Mouse (Mus musculus) embryonic facial prominence, embryonic 10.5 days (tissue): Measurements from ENCODE around the gene Samd5. TPM values are rescaled to one million over a fixed set of nuclear protein-coding genes. Genes with fewer than 3 reads are reported as not detected.
A peak's percentile ranks its signal among the peaks of the same experiment; 100 is the strongest.

Experiments used
- DNase-seq: peaks from one replicate; pipeline ENCODE4 v3.0.0-alpha.2; 2017; ENCODE audit warnings: low spot score
- H3K27ac ChIP-seq: fragments of 300-500 bp; sonication (generic); replicated peaks from 2 replicates; pipeline ENCODE4 v1.5.1; 2016; ENCODE audit warnings: mild to moderate bottlenecking
- H3K27me3 ChIP-seq: fragments of 300-500 bp; sonication (generic); replicated peaks from 2 replicates; pipeline ENCODE4 v1.6.1; 2016; ENCODE audit warnings: low read depth, mild to moderate bottlenecking; ENCODE audit not compliant: poor library complexity, severe bottlenecking
- H3K36me3 ChIP-seq: fragments of 300-500 bp; sonication (generic); replicated peaks from 2 replicates; pipeline ENCODE4 v1.6.1; 2016; ENCODE audit warnings: mild to moderate bottlenecking, moderate library complexity
- H3K4me1 ChIP-seq: fragments of 300-500 bp; sonication (generic); 2 replicates; pipeline ENCODE4 v1.6.1; 2016
- H3K4me3 ChIP-seq: fragments of 300-500 bp; sonication (generic); 2 replicates; pipeline ENCODE4 v1.5.1; 2016; ENCODE audit warnings: mild to moderate bottlenecking, moderate library complexity
- H3K9me3 ChIP-seq: fragments of 300-500 bp; sonication (generic); 2 replicates; pipeline ENCODE4 v1.6.1; 2016; ENCODE audit warnings: mild to moderate bottlenecking
- WGBS: fragments of 180-500 bp; shearing (Covaris S2); methylation state at CpG from one replicate; pipeline ENCODE4 v1.1.7; 2016; 5-methylcytosine and 5-hydroxymethylcytosine counted together
- polyA plus RNA-seq: library from polyadenylated mRNA; unstranded; fragments of >200 nt; fragmentation: Nextera tagmentation; extraction: Ambion mirVana; gene quantifications from 2 replicates; pipeline ENCODE4 v1.2.1, GENCODE M21; 2016

Gene Samd5
- polyA plus RNA-seq, 1 experiment from 2014 or later: 4.3 TPM

DNA sequence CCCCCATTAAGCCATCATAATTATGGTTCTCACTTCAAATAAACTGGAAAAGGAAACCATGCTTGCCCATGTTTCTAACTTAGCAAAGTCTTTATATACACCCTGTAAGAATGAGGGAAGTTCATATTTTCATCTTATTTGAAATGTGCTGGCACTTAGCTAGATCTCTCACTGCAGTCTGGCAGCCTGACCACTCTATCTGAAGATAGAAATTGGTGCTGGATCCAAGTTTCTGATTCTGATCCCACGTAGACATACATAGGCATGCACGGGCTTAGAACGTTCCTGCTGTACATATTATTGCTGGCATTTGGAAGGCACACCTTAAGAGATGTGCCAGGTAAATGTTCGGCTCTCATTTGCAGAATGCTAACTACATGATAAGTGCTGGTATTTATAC lies 72.6 kb downstream of the Samd5 start:
- Histone ChIP-seq H3K4me3 (no peak overlapping the region), H3K27ac (no peak overlapping the region), H3K36me3 (no peaks in the 10 kb centered on the region), H3K9me3 (no peaks in the 10 kb centered on the region), H3K27me3 (no peaks in the 10 kb centered on the region), H3K4me1 (no peaks in the 10 kb centered on the region)
- WGBS: 93% methylated on average over 4 of the region's 4 CpGs
- no peak for DNase-seq

DNA sequence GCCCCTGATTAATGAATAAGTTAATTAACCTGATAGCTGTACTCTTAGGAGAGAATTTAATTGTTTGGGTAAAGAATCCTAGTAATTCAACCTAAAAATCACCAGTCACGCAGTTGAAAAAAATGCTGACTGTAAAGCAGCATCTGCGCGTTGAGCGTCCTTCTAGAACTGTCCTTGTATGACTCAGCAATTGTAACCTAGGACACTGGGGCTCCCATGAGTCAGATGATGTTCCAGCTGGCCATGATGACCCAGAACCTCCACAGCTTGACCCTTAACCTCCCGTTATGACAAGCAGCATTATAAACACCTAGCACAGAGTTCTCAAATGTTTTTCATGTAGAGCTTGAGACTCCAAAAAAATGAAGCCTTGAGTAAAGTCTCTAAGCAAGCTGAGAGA lies 78.8 kb downstream of the Samd5 start:
- Histone ChIP-seq H3K4me1 (0 out of 2 replicates have a peak, but pooled peaks cover 5% of the 10 kb centered on the region), H3K4me3 (no peak overlapping the region), H3K27ac (no peak overlapping the region), H3K9me3 (no peaks in the 10 kb centered on the region), H3K27me3 (no peaks in the 10 kb centered on the region), H3K36me3 (no peaks in the 10 kb centered on the region)
- 90% methylated on average over 5 of the region's 5 CpGs for WGBS
- no peak for DNase-seq

DNA sequence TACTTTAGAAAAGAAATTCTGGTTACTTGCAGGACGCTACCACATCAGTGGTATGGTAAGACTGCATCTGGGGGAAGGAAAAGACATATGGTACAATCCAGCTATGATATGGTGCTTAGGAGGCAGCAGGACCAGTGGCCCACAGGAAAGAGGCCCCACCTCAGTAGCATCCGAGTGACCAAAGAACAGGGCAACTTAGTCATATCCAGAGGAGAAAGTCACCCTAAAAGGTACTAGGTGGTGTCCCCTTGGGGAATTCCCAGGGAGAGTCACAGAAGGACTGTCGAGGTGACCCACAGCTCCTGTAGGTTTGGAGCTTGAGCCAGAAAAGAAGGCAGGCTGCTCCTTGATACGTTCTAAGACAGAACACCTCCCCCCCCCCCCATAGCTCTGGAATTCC lies 80.3 kb downstream of the Samd5 start:
- WGBS: 80% methylated on average over 4 of the region's 4 CpGs
- DNase-seq: no peak
- Histone ChIP-seq H3K4me3 (no peak overlapping the region), H3K27me3 (no peaks in the 10 kb centered on the region), H3K36me3 (no peaks in the 10 kb centered on the region), H3K27ac (no peak overlapping the region), H3K9me3 (no peaks in the 10 kb centered on the region), H3K4me1 (0 out of 2 replicates have a peak, but pooled peaks cover 5% of the 10 kb centered on the region)

DNA sequence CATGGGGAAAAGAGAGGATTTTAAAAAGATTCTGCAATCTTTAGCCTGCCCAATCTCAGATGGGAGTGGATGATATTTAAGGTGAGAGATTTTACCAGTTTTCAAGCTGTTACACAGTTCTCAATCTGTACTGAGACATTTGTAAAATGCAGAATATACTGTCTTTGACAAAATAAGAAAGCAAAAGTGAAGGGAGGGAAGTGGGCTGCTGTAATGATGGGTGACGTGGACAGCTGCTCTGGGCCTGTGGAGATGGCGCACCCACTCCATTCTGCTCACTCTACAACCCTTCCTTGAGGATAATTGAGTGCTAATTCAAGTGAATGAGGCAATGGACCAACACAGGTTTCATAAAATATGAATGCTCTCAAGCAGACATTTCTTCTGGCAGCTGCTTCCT lies 84.4 kb downstream of the Samd5 start:
- Histone ChIP-seq H3K27me3 (no peaks in the 10 kb centered on the region), H3K27ac (no peak overlapping the region), H3K36me3 (no peaks in the 10 kb centered on the region), H3K4me1 (0 out of 2 replicates have a peak, but pooled peaks cover 5% of the 10 kb centered on the region), H3K9me3 (no peaks in the 10 kb centered on the region), H3K4me3 (no peak overlapping the region)
- 95% methylated on average over 2 of the region's 2 CpGs for WGBS
- DNase-seq: no peak

DNA sequence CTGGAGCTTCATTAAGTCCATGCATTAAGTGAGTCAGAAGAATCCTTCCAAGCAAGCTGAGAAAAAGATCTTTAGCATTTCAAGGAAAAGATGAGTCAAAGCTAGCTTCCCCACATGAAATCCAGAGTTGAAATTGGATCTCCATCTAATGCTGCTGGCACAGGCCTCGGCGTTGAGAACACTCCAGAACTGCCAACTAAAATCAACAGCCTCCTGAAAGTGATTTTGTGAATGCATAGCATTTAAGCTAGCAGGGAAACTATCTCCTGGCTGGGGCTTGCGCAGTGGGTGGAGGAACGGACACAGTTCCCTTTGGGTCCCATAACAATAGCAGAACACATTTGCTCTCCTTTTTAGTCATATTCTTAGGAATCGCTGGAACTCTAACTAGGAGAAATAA lies 88.7 kb downstream of the Samd5 start:
- Histone ChIP-seq H3K36me3 (no peaks in the 10 kb centered on the region), H3K4me3 (no peak overlapping the region)
- WGBS: 85% methylated on average over 5 of the region's 5 CpGs

DNA sequence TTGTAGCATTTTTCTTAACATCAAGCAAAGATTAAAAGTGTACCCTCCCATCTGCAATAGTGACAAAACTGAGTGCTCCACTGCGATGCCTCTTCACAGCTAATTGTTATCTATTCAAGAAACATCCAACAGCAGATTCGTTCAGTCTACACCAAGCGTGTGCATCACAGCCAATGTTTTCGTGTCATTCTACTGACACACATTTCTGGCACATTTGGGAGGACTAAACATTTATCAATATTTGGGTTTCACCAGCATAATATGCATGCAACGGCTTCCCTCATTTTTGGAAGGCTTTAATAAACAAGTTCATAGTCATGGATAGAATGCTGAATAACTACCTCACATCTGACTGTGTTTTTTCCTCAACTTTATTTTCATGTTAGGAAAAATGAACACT lies 95.6 kb downstream of the Samd5 start:
- no peak for DNase-seq
- Histone ChIP-seq H3K4me1 (0 out of 2 replicates have a peak, but pooled peaks cover 4% of the 10 kb centered on the region), H3K36me3 (no peaks in the 10 kb centered on the region), H3K4me3 (no peak overlapping the region), H3K27ac (no peak overlapping the region), H3K9me3 (no peaks in the 10 kb centered on the region), H3K27me3 (no peaks in the 10 kb centered on the region)
- 89% methylated on average over 5 of the region's 5 CpGs for WGBS

More for the DNA sequence above, 88.7 kb downstream of the Samd5 start:
- Histone ChIP-seq H3K4me1 (no peaks in the 10 kb centered on the region), H3K9me3 (no peaks in the 10 kb centered on the region), H3K27ac (no peak overlapping the region), H3K27me3 (no peaks in the 10 kb centered on the region)
- no peak for DNase-seq

DNA sequence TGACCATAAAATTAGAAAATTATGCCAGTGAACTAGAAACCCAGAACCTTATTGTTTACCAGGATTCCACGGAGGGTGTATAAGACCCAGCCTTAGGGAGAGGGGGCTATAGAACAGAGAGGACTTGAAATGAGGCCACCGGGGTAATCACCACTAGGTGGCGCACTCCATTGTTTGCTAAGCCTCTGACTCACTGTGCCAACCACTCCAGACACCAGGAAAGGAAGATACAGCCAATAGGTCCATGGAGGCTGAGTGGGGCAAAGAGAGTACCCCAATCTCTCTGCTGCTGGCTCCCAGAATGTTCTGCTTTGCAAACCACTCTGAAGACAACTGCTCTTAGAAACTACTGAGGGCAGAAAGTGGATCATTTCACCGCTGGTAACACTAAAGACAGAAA lies 99.4 kb downstream of the Samd5 start:
- Histone ChIP-seq H3K36me3 (no peaks in the 10 kb centered on the region), H3K4me1 (0 out of 2 replicates have a peak, but pooled peaks cover 4% of the 10 kb centered on the region), H3K27me3 (no peaks in the 10 kb centered on the region), H3K9me3 (no peaks in the 10 kb centered on the region), H3K4me3 (no peak overlapping the region), H3K27ac (no peak overlapping the region)
- peak; percentile 75 for DNase-seq
- WGBS: 31% methylated on average over 4 of the region's 4 CpGs

DNA sequence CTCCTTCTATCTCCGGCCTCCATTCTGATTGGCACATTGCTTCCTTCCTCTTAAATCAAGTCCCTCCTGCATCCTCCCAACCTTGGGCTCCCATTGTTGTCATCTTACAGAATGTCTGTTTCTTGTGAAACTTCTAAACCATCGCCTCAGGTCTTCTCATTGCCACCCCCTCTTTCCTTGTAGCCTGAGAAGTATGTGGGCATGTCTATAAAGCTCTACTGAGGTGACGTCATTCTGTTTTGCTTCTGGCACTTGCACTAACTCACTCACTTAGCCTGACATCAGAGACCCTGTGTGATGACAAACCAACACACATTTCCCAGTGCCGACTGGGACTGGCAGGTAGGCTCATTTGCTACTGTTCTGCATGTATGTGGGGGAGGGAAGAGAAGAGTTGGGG lies 100.9 kb downstream of the Samd5 start:
- 86% methylated on average over 4 of the region's 4 CpGs for WGBS
- Histone ChIP-seq H3K27me3 (no peaks in the 10 kb centered on the region), H3K36me3 (no peaks in the 10 kb centered on the region), H3K4me3 (no peak overlapping the region), H3K4me1 (0 out of 2 replicates have a peak, but pooled peaks cover 4% of the 10 kb centered on the region), H3K9me3 (no peaks in the 10 kb centered on the region), H3K27ac (no peak overlapping the region)
- no peak for DNase-seq

Other genes starting within 250 kb of the Samd5 start
- 3.8 and 4.0 TPM in 2 replicates for gene Stxbp5, start 225.9 kb upstream of the Samd5 start, polyA plus RNA-seq